Mouse (Mus musculus) CH12.LX (cell line): ENCODE measurements at regions not wholly inside any gene's neighbourhood (a gene's known extent, or its start where the extent isn't known, plus 50 kb on each side); places are given as distances from the start of the nearest gene placed in this dataset.

Experiments
- CTCF ChIP-seq, 2 experiments: IDR thresholded peaks in 1 of 2; conservative IDR thresholded peaks in 1 of 2; 2 replicates each; pipeline ENCODE4 v1.5.1; 2011 to 2012; ENCODE audit warnings: low read depth in 2 of 2, low read length in 2 of 2, improper control_type of control experiment in 1 of 2, inconsistent platforms in 1 of 2, mild to moderate bottlenecking in 1 of 2, moderate library complexity in 1 of 2
- EP300 ChIP-seq: IDR thresholded peaks from 2 replicates; pipeline ENCODE4 v1.6.1; 2011; ENCODE audit warnings: low read length, improper control_type of control experiment
- ETS1 ChIP-seq: conservative IDR thresholded peaks from 2 replicates; pipeline ENCODE4 v1.6.1; 2012; ENCODE audit warnings: low read depth, mild to moderate bottlenecking, inconsistent platforms, low read length, improper control_type of control experiment, moderate library complexity
- POLR2A ChIP-seq: IDR thresholded peaks from 2 replicates; pipeline ENCODE4 v1.6.1; 2011; ENCODE audit warnings: low read depth, mild to moderate bottlenecking, improper control_type of control experiment, low read length
- USF1 ChIP-seq: IDR thresholded peaks from 2 replicates; pipeline ENCODE4 v1.6.1; 2014; ENCODE audit warnings: low read depth, mild to moderate bottlenecking, inconsistent platforms, low read length, improper control_type of control experiment
- ZNF384 ChIP-seq: IDR thresholded peaks from 2 replicates; pipeline ENCODE4 v1.6.1; 2012; ENCODE audit warnings: low read depth, low read length, improper control_type of control experiment, inconsistent platforms

GRCm38 (mm10) chr16:18723186-18723843 lies 53.3 kb upstream of the Cldn5 start:
- TF ChIP-seq POLR2A: no peak
- no peak for TF ChIP-seq USF1
- TF ChIP-seq ETS1: no peak
- no peak for TF ChIP-seq CTCF (conservative IDR thresholded peaks at IDR 0.05 in 1 of 2, IDR thresholded peaks at IDR 0.05 in 1 of 2; ENCODE audit: low read depth in 2 of 2, low read length in 2 of 2)
- TF ChIP-seq ZNF384: no peak
- no peak for TF ChIP-seq EP300
